Mouse (Mus musculus) layer of hippocampus, adult 2 months (tissue): ENCODE measurements at regions not wholly inside any gene's neighbourhood (a gene's known extent, or its start where the extent isn't known, plus 50 kb on each side); places are given as distances from the start of the nearest gene placed in this dataset.

Source experiments
- DNase-seq, 2 experiments: peaks; one replicate each; pipeline ENCODE4 v3.0.0; 2022; ENCODE audit warnings: low spot score in 2 of 2
- H3K27ac ChIP-seq: fragments of 200-600 bp; 2 replicates; pipeline ENCODE4 v1.8.1; 2022
- H3K4me3 ChIP-seq: fragments of 200-600 bp; 2 replicates; pipeline ENCODE4 v1.8.1; 2022; ENCODE audit warnings: mild to moderate bottlenecking
- CTCF ChIP-seq: fragments of 200-600 bp; conservative IDR thresholded peaks from 2 replicates; pipeline ENCODE4 v1.8.1; 2022; ENCODE audit warnings: antibody characterized with exemption, mild to moderate bottlenecking, moderate library complexity

DNA sequence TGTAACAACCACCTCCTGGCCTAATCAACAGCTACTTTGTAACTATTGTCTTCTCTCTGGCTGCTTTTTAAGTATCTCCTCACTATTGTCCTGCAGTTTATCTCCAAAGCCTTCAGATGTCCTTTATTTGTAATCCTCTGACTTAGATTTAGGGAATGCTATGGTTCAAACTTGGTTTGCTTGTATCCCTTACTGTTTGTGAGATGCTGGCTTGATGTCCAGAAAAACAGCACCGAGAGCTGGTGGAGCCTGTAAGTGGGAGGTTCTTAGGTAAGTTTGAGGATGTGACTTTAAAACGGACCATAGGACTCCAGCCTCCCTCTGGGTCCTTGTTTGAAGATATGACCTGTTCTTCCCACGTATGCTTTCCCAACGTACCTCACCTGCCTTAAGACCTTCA lies 372.7 kb downstream of the Cd83 start:
- Histone ChIP-seq H3K27ac (no peak overlapping the region), H3K4me3 (no peak overlapping the region)
- TF ChIP-seq CTCF: no peak
- DNase-seq: no peak

DNA sequence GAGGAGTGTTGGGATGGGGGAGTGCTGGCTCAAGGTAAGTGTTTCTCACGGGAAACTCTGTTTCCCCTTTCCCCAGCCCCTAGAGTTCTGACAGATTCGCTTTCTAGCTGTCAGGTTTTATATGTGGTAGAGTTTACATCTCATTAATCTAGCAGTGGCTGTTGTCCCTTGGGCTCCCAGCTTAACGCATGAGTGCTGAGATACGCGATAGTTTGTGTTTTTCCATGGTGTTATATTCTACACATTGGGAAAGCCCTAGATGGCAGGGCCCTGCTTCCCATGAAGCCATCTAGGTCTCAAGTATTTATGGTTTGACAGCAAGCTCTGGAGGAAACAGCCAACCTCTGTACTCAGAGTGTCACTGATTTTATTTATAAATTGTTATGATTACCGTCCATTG lies 373.8 kb downstream of the Cd83 start:
- Histone ChIP-seq H3K27ac (no peak overlapping the region), H3K4me3 (no peak overlapping the region)
- DNase-seq: no peak
- no peak for TF ChIP-seq CTCF

- DNase-seq: no peak
- Histone ChIP-seq H3K27ac (no peak overlapping the region), H3K4me3 (no peak overlapping the region)
- no peak for TF ChIP-seq CTCF
Measured at GRCm38 (mm10) chr13:44159346-44159745, 374.8 kb downstream of the Cd83 start.

GRCm38 (mm10) chr13:44164746-44165145 lies 380.2 kb downstream of the Cd83 start:
- Histone ChIP-seq H3K4me3 (no peak overlapping the region), H3K27ac (no peak overlapping the region)
- no peak for TF ChIP-seq CTCF
- no peak for DNase-seq

GRCm38 (mm10) chr13:44167186-44167585 lies 382.6 kb downstream of the Cd83 start:
- H3K27ac ChIP-seq: 0 out of 2 replicates have a peak overlapping the region, but pooled peaks have one; percentile 14
- peak; percentile 14 to 56 for DNase-seq
- H3K4me3 ChIP-seq: no peak overlapping the region
- TF ChIP-seq CTCF: no peak

GRCm38 (mm10) chr13:44168186-44168585 lies 383.6 kb downstream of the Cd83 start:
- no peak for DNase-seq
- no peak overlapping the region for H3K4me3 ChIP-seq
- no peak for TF ChIP-seq CTCF
- H3K27ac ChIP-seq: no peak overlapping the region

GRCm38 (mm10) chr13:44171639-44172038 lies 387.1 kb downstream of the Cd83 start:
- no peak for TF ChIP-seq CTCF
- no peak for DNase-seq
- no peak overlapping the region for H3K27ac ChIP-seq
- no peak overlapping the region for H3K4me3 ChIP-seq

DNA sequence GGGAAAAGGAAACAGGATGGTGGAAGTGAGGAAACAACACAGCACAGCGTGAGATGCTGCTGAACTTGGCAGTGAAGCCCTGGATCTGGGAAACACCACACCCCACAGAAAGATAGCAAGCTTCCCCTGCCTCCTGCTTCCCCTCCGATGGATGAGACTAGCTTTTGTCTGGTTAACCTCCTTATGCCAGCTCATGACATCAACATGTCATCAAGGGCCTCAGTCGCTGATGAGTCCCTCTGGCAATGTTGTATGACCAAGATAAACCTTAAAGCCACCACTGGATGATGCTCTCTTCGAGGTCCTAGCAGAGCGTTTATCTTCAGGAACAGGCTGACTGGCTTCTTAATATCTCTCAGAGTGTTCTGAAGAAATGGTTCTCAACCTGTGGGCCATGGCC lies 388.1 kb downstream of the Cd83 start:
- no peak for DNase-seq
- TF ChIP-seq CTCF: no peak
- Histone ChIP-seq H3K27ac (no peak overlapping the region), H3K4me3 (no peak overlapping the region)

DNA sequence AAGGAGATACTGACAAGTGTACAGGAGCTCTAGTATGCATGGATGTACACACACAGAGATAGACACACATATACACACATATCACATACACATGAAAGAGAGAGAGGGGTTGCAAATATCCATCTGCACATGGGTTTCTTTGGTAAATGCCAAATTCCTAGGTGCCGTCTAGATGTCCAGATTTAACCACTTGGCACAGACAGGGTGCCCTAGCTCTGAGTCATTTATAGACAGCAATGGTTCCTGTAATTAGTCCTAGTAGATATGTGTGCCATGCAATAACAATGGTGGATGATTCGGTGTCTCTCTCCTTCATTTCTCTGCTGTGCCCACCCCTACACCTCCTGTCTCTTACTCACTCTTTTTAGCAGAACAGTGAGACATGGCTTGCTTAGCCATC lies 389.7 kb downstream of the Cd83 start:
- Histone ChIP-seq H3K27ac (no peak overlapping the region), H3K4me3 (no peak overlapping the region)
- DNase-seq: no peak
- TF ChIP-seq CTCF: no peak

GRCm38 (mm10) chr13:44175300-44176036 lies 390.9 kb downstream of the Cd83 start:
- no peak for TF ChIP-seq CTCF
- Histone ChIP-seq H3K4me3 (no peak overlapping the region), H3K27ac (no peak overlapping the region)
- DNase-seq: no peak

DNA sequence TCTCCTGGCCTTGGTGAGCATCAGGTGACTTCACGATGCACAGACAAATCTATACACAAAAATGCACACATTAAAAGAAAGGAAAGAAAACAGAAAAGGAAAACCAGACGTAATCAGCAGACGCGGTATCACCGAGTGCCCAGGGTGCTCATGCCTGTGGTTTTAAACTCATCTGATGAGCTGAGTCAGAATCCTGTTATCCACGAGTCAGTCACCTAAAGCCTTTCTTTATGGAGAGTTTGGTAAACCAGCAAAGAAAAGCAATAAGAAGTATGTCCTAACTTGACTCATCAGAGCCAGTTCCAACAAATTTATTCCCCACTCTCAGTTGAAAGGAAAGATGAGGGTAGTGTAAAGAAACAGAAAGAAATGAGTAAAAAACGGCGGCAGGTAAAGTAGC lies 391.5 kb downstream of the Cd83 start:
- Histone ChIP-seq H3K4me3 (no peak overlapping the region), H3K27ac (no peak overlapping the region)
- no peak for TF ChIP-seq CTCF
- no peak for DNase-seq

DNA sequence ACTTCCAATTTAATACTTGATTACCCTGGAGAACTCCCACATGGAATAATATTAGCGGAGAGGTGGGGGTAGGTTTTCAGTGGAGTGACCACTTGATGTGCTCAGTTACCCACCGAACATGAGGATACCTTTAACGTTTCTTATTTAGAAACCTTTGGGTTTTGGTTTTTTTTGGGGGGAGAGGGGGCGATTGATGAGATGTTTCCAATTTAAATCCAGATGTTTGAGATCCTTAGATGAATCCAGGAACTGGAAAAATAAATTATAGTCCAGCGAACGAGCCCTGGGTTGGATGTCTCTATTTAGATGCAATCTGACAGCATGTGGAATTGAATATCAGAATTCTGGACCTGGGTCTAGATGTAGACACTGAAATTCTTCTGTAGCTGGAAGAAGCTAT lies 393.4 kb downstream of the Cd83 start:
- no peak overlapping the region for H3K27ac ChIP-seq

DNA sequence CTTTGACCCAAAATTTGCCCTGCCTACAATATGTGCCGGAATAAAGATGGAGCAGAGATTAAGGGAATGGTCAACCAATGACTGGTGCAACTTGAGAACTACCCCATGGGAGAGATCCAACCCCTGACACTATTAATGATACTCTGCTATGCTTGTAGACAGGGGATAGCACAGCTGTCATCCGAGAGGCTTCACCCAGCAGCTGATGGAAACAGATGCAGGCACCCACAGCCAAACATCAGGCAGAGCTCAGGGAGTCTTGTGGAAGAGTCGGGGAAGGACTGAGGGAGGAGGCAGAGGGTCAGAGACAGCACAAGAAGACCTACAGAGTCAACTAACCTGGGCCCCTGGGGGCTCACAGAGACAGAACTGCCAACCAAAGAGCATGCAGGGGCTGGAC lies 395.8 kb downstream of the Cd83 start:
- DNase-seq: no peak
- no peak for TF ChIP-seq CTCF
- no peak overlapping the region for H3K27ac ChIP-seq
- H3K4me3 ChIP-seq: no peak overlapping the region

More for the DNA sequence above, 393.4 kb downstream of the Cd83 start:
- DNase-seq: no peak
- H3K4me3 ChIP-seq: no peak overlapping the region
- no peak for TF ChIP-seq CTCF

DNA sequence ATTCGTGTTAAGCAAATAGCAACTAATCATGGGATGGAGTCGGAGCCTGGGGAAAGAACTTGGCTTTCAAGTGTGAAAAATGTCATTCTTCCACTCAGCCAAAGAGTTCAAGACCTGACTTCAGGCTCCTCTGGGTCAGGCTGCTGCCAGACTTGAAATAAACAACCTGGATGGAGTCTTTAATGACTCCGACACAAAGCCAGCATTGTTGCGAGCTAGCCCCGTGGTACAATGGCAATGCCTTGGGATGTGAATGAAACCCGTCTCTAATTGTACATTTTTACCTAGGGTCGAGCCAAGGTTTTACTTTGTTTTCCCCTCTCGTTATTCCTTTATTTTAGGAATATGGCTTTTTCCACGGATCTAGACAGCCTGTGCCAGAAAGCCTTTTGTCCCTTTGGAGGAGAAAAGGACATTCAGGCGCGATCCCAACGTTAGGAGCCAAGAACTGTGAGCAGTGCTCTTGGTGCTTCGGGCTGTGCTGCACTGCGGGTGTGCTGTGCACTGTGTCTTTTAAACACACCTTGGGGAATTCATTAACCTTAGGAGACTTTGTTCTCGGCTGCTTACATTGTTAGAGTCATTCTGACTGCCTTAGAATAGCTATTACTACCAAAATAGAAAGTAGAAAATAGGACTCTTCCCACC lies 398.1 kb downstream of the Cd83 start:
- TF ChIP-seq CTCF: no peak
- Histone ChIP-seq H3K4me3 (no peak overlapping the region), H3K27ac (no peak overlapping the region)
- no peak for DNase-seq
